Mouse (Mus musculus) C2C12 (cell line): ENCODE measurements at regions not wholly inside any gene's neighbourhood (a gene's known extent, or its start where the extent isn't known, plus 50 kb on each side); places are given as distances from the start of the nearest gene placed in this dataset.

ENCODE experiments used
- H3K27me3 ChIP-seq: one replicate; pipeline ENCODE4 v1.6.1; 2011; ENCODE audit not compliant: control insufficient read depth, insufficient read depth, insufficient read length
- H3K36me3 ChIP-seq: one replicate; pipeline ENCODE4 v1.6.1; 2011; ENCODE audit not compliant: control insufficient read depth, insufficient read depth
- H3K4me3 ChIP-seq: one replicate; pipeline ENCODE4 v1.5.1; 2011; ENCODE audit warnings: mild to moderate bottlenecking, control low read depth; ENCODE audit not compliant: poor library complexity, insufficient read depth, severe bottlenecking
- H3K79me2 ChIP-seq: one replicate; pipeline ENCODE4 v1.6.1; 2011; ENCODE audit not compliant: control insufficient read depth, insufficient read depth
- H3K79me3 ChIP-seq: one replicate; pipeline ENCODE4 v1.6.1; 2011; ENCODE audit warnings: low read depth, control low read depth
- H3ac ChIP-seq: one replicate; pipeline ENCODE3; 2011; ENCODE audit warnings: low read depth; ENCODE audit not compliant: control insufficient read depth, insufficient read length
- CEBPB ChIP-seq: IDR thresholded peaks from one replicate; pipeline ENCODE4 v1.6.1; 2011; ENCODE audit warnings: low read depth, mild to moderate bottlenecking, control low read depth, moderate library complexity
- CTCF ChIP-seq: IDR thresholded peaks from one replicate; pipeline ENCODE4 v1.5.1; 2011; ENCODE audit not compliant: control insufficient read depth, insufficient read depth, insufficient read length
- FOSL1 ChIP-seq: IDR thresholded peaks from one replicate; pipeline ENCODE4 v1.8.0; 2011; ENCODE audit warnings: mild to moderate bottlenecking, low read length; ENCODE audit not compliant: poor library complexity, insufficient read depth, severe bottlenecking
- MAX ChIP-seq: IDR thresholded peaks from one replicate; pipeline ENCODE4 v1.6.1; 2011; ENCODE audit warnings: mild to moderate bottlenecking, control low read depth
- MYOD1 ChIP-seq: IDR thresholded peaks from one replicate; pipeline ENCODE4 v1.6.1; 2011; ENCODE audit warnings: low read depth; ENCODE audit not compliant: control insufficient read depth, insufficient read length
- MYOG ChIP-seq: IDR thresholded peaks from one replicate; pipeline ENCODE4 v1.6.1; 2011; ENCODE audit not compliant: control insufficient read depth, insufficient read length; ENCODE audit errors: extremely low read depth
- USF1 ChIP-seq: IDR thresholded peaks from one replicate; pipeline ENCODE4 v1.6.1; 2011; ENCODE audit warnings: low read depth, mild to moderate bottlenecking, control low read depth, moderate library complexity

DNA sequence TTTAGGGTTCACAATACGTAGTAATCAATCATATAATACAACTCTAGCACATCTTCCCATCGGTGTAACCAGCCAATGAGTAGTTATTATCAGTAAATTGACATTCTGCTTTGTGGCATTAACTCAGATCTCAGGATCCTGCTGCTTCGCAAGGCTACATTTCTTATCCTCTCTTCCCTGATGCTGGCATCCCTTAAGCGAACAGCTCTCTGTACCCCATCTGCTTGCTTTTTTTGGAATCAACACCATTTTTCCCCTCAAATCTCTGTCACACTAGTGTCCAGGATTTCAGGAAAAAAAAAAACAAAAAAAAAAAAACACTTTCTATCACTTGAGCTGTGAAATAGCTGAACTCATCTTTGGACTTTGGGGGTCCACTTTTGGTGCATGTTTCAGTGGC, 263.1 kb downstream of the Phf14 start:
- no peak overlapping the region for H3ac ChIP-seq
- no peaks in the 10 kb centered on the region for H3K79me3 ChIP-seq
- TF ChIP-seq CTCF (no peak), FOSL1 (no peak), MAX (no peak), MYOG (no peak), CEBPB (no peak), MYOD1 (no peak)
- H3K4me3 ChIP-seq = no peak overlapping the region
- H3K36me3 ChIP-seq = no peaks in the 10 kb centered on the region
- no peaks in the 10 kb centered on the region for H3K27me3 ChIP-seq
- H3K79me2 ChIP-seq = no peaks in the 10 kb centered on the region

DNA sequence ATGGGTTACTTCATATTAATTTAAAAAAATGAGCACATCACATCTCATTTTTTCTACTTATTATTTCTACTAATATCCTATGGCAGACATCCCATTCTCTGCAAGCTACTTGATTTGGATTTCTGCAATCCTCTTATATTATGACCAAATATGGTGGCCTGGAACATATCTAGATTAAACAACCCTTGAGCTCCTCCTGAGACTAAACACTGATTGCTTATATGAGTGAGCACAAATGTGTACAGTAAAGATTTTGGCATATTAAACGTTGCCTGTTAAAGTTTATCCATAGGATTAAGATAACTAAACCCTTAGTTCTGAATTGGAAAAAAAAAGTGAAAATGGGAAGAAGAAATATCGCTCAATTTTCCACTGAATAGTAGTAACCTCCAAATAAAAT, 263.6 kb downstream of the Phf14 start:
- no peaks in the 10 kb centered on the region for H3K27me3 ChIP-seq
- TF ChIP-seq CEBPB = no peak
- no peak for TF ChIP-seq FOSL1
- no peak for TF ChIP-seq MYOG
- no peak for TF ChIP-seq MAX
- no peak for TF ChIP-seq CTCF
- no peak for TF ChIP-seq USF1
- TF ChIP-seq MYOD1 = no peak

DNA sequence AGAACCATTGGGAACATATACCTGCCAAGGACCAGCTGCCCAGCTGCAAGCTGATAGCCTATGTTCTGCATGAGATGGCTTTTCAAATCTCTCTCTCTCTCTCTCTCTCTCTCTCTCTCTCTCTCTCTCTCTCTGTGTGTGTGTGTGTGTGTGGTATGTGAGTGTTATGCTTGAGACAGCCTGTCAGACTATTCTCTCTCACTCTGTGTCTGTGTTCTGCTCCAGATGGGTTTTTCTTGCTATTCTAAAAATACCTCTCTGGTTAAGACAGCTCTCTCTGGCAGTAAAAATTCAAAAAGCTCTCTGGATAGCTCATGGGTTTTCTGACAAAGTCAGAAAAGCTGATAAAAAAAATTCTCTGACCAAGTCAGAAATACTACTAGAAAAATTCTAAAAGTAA, 270.4 kb downstream of the Phf14 start:
- Histone ChIP-seq H3K79me2 (no peaks in the 10 kb centered on the region), H3K36me3 (no peaks in the 10 kb centered on the region), H3K4me3 (no peak overlapping the region), H3ac (no peak overlapping the region), H3K79me3 (no peaks in the 10 kb centered on the region), H3K27me3 (no peaks in the 10 kb centered on the region)
- TF ChIP-seq CEBPB (no peak), MAX (no peak), CTCF (no peak), USF1 (no peak), MYOG (no peak), MYOD1 (no peak), FOSL1 (no peak)

More for the DNA sequence above, 263.6 kb downstream of the Phf14 start:
- Histone ChIP-seq H3K36me3 (no peaks in the 10 kb centered on the region), H3ac (no peak overlapping the region), H3K4me3 (no peak overlapping the region), H3K79me2 (no peaks in the 10 kb centered on the region), H3K79me3 (no peaks in the 10 kb centered on the region)

- Histone ChIP-seq H3K4me3 (no peak overlapping the region), H3K79me2 (no peaks in the 10 kb centered on the region)
- TF ChIP-seq USF1 = no peak
- no peak for TF ChIP-seq CEBPB
- no peak for TF ChIP-seq MAX
- TF ChIP-seq MYOD1 = no peak
- no peak for TF ChIP-seq MYOG
- no peak for TF ChIP-seq CTCF
- TF ChIP-seq FOSL1 = no peak
These were observed 273.3 kb downstream of the Phf14 start for GRCm38 (mm10) chr6:12180951-12181350.

GRCm38 (mm10) chr6:12210190-12210589, 302.6 kb downstream of the Phf14 start:
- H3K79me2 ChIP-seq = no peaks in the 10 kb centered on the region
- TF ChIP-seq FOSL1 = no peak
- no peak for TF ChIP-seq CTCF
- no peak for TF ChIP-seq MYOG
- TF ChIP-seq USF1 = no peak
- TF ChIP-seq MAX = no peak
- no peak for TF ChIP-seq CEBPB
- TF ChIP-seq MYOD1 = no peak

More at GRCm38 (mm10) chr6:12180951-12181350, 273.3 kb downstream of the Phf14 start:
- Histone ChIP-seq H3K27me3 (no peaks in the 10 kb centered on the region), H3K79me3 (no peaks in the 10 kb centered on the region), H3K36me3 (no peaks in the 10 kb centered on the region), H3ac (no peak overlapping the region)

GRCm38 (mm10) chr6:12214526-12215177, 307.0 kb downstream of the Phf14 start:
- TF ChIP-seq FOSL1 (no peak), MYOG (no peak)
- H3K79me3 ChIP-seq = no peaks in the 10 kb centered on the region
- H3K79me2 ChIP-seq = no peaks in the 10 kb centered on the region
- H3K27me3 ChIP-seq = no peaks in the 10 kb centered on the region
- no peak overlapping the region for H3K4me3 ChIP-seq
- no peaks in the 10 kb centered on the region for H3K36me3 ChIP-seq
- H3ac ChIP-seq = no peak overlapping the region

More at GRCm38 (mm10) chr6:12210190-12210589, 302.6 kb downstream of the Phf14 start:
- H3K79me3 ChIP-seq = no peaks in the 10 kb centered on the region
- H3K4me3 ChIP-seq = no peak overlapping the region
- H3ac ChIP-seq = no peak overlapping the region
- no peaks in the 10 kb centered on the region for H3K36me3 ChIP-seq
- H3K27me3 ChIP-seq = no peaks in the 10 kb centered on the region
